Mouse (Mus musculus): ENCODE data around the gene Muc13. TPM values are rescaled to one million over a fixed set of nuclear protein-coding genes. Genes with fewer than 3 reads are reported as not detected.

Muc13 gene
- polyA plus RNA-seq, 1 experiment from 2014 or later = not detected

GRCm38 (mm10) chr16:33769848-33770247 lies 24.0 kb upstream of the Muc13 start:
- no peaks in the 10 kb centered on the region for H3K27me3 ChIP-seq
- DNase-seq (ENCODE audit: low read depth, low spot score) = no peak
- POLR2A ChIA-PET = no interaction called here
- CTCF ChIA-PET = no interaction called here
- TF ChIP-seq CTCF (IDR thresholded peaks at IDR 0.05) = no peak
- ATAC-seq = no peak
- in situ Hi-C loops (cut with MboI; ENCODE audit: low pct_unique_long_range_greater_than_20kb) = no loop called here

GRCm38 (mm10) chr16:33770778-33771454 lies 22.9 kb upstream of the Muc13 start:
- no peak for ATAC-seq
- DNase-seq (ENCODE audit: low read depth, low spot score) = no peak
- CTCF ChIA-PET = no interaction called here
- POLR2A ChIA-PET = no interaction called here
- TF ChIP-seq CTCF (IDR thresholded peaks at IDR 0.05) = no peak
- in situ Hi-C loops (cut with MboI; ENCODE audit: low pct_unique_long_range_greater_than_20kb) = no loop called here
- H3K27me3 ChIP-seq = no peaks in the 10 kb centered on the region

- in situ Hi-C loops (cut with MboI; ENCODE audit: low pct_unique_long_range_greater_than_20kb) = no loop called here
- no peaks in the 10 kb centered on the region for H3K27me3 ChIP-seq
- CTCF ChIA-PET = interaction anchor here (1.0 to 1.1 kb wide), 2 partner anchors 19 to 28 kb away, joined by 3 read pairs; no protein-coding TSS in a partner anchor
- no peak for DNase-seq (ENCODE audit: low read depth, low spot score)
- POLR2A ChIA-PET = no interaction called here
- no peak for ATAC-seq
- no peak for TF ChIP-seq CTCF (IDR thresholded peaks at IDR 0.05)
Observed at GRCm38 (mm10) chr16:33772809-33773208, 21.0 kb upstream of the Muc13 start.

- ChIA-PET CTCF (no interaction called here), POLR2A (no interaction called here)
- no peak for ATAC-seq
- DNase-seq (ENCODE audit: low read depth, low spot score) = no peak
- no peaks in the 10 kb centered on the region for H3K27me3 ChIP-seq
- in situ Hi-C loops (cut with MboI; ENCODE audit: low pct_unique_long_range_greater_than_20kb) = no loop called here
- no peak for TF ChIP-seq CTCF (IDR thresholded peaks at IDR 0.05)
Observed at GRCm38 (mm10) chr16:33774972-33775371, 18.9 kb upstream of the Muc13 start.

- DNase-seq (ENCODE audit: low read depth, low spot score) (no peak), ATAC-seq (no peak)
- TF ChIP-seq CTCF (IDR thresholded peaks at IDR 0.05) = no peak
- in situ Hi-C loops (cut with MboI; ENCODE audit: low pct_unique_long_range_greater_than_20kb) = no loop called here
- H3K27me3 ChIP-seq = no peaks in the 10 kb centered on the region
- POLR2A ChIA-PET = interaction anchor here (0.6 kb wide), 1 partner anchor 10 kb away, joined by 4 read pairs; no protein-coding TSS in a partner anchor
- CTCF ChIA-PET = interaction anchor here (1.2 kb wide), 1 partner anchor 9 kb away, joined by 4 read pairs; no protein-coding TSS in a partner anchor
Observed at GRCm38 (mm10) chr16:33775733-33776335, 18.0 kb upstream of the Muc13 start.

- in situ Hi-C loops (cut with MboI; ENCODE audit: low pct_unique_long_range_greater_than_20kb) = no loop called here
- no peak for DNase-seq (ENCODE audit: low read depth, low spot score)
- ATAC-seq = no peak
- H3K27me3 ChIP-seq = no peaks in the 10 kb centered on the region
- TF ChIP-seq CTCF (IDR thresholded peaks at IDR 0.05) = no peak
- CTCF ChIA-PET = interaction anchor here (0.9 kb wide), 1 partner anchor 22 kb away, joined by 3 read pairs; no protein-coding TSS in a partner anchor
- POLR2A ChIA-PET = no interaction called here
Observed at GRCm38 (mm10) chr16:33776766-33777529, 16.9 kb upstream of the Muc13 start.

- no peak for ATAC-seq
- CTCF ChIA-PET = no interaction called here
- POLR2A ChIA-PET = no interaction called here
- DNase-seq (ENCODE audit: low read depth, low spot score) = no peak
- H3K27me3 ChIP-seq = no peaks in the 10 kb centered on the region
- TF ChIP-seq CTCF (IDR thresholded peaks at IDR 0.05) = no peak
- in situ Hi-C loops (cut with MboI; ENCODE audit: low pct_unique_long_range_greater_than_20kb) = no loop called here
Observed at GRCm38 (mm10) chr16:33777607-33778006, 16.2 kb upstream of the Muc13 start.

- H3K27me3 ChIP-seq = no peaks in the 10 kb centered on the region
- no peak for ATAC-seq
- no peak for DNase-seq (ENCODE audit: low read depth, low spot score)
- no peak for TF ChIP-seq CTCF (IDR thresholded peaks at IDR 0.05)
- CTCF ChIA-PET = no interaction called here
- in situ Hi-C loops (cut with MboI; ENCODE audit: low pct_unique_long_range_greater_than_20kb) = no loop called here
- POLR2A ChIA-PET = interaction anchor here (0.7 kb wide), 1 partner anchor 158 kb away, joined by 3 read pairs; no protein-coding TSS in a partner anchor
Observed at GRCm38 (mm10) chr16:33781789-33782728, 11.8 kb upstream of the Muc13 start.

- H3K27me3 ChIP-seq = no peaks in the 10 kb centered on the region
- TF ChIP-seq CTCF (IDR thresholded peaks at IDR 0.05) = no peak
- POLR2A ChIA-PET = no interaction called here
- no peak for ATAC-seq
- in situ Hi-C loops (cut with MboI; ENCODE audit: low pct_unique_long_range_greater_than_20kb) = no loop called here
- DNase-seq (ENCODE audit: low read depth, low spot score) = no peak
- CTCF ChIA-PET = no interaction called here
Observed at GRCm38 (mm10) chr16:33782729-33783091, 11.1 kb upstream of the Muc13 start.

GRCm38 (mm10) chr16:33784547-33784946 lies 9.3 kb upstream of the Muc13 start:
- no peak for ATAC-seq
- POLR2A ChIA-PET = no interaction called here

More at GRCm38 (mm10) chr16:33784547-33784946, 9.3 kb upstream of the Muc13 start:
- CTCF ChIA-PET = interaction anchor here (1.7 kb wide), 1 partner anchor 9 kb away, joined by 4 read pairs; no protein-coding TSS in a partner anchor
- no peak for TF ChIP-seq CTCF (IDR thresholded peaks at IDR 0.05)
- in situ Hi-C loops (cut with MboI; ENCODE audit: low pct_unique_long_range_greater_than_20kb) = no loop called here
- H3K27me3 ChIP-seq = no peaks in the 10 kb centered on the region
- DNase-seq (ENCODE audit: low read depth, low spot score) = no peak

Measured in Patski (cell line).